Mouse (Mus musculus): ENCODE measurements at regions not wholly inside any gene's neighbourhood (a gene's known extent, or its start where the extent isn't known, plus 50 kb on each side); places are given as distances from the start of the nearest gene placed in this dataset.

DNA sequence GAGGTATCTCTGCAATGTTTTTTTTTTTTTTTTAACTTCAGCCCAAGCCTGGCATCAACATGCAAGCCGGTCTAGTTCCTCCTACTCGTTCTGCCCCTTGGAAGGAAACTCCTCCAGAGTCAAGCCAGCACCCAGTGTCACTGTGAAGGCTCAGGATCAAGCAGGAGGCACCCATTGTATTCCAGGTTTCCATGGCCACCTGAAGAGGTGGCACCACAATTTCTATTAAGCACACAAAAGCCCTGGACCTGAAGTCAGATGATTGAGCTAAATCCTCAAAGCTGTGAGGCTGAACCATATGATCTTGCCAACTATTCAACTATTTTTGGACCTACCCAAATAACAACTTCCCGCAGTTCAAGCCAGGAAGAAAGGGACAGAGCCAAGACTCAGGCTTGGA is 204.2 kb upstream of the Fam19a5 start:
- ATAC-seq (ENCODE audit: insufficient number of reproducible peaks, low FRiP score, low TSS enrichment) = no peak

DNA sequence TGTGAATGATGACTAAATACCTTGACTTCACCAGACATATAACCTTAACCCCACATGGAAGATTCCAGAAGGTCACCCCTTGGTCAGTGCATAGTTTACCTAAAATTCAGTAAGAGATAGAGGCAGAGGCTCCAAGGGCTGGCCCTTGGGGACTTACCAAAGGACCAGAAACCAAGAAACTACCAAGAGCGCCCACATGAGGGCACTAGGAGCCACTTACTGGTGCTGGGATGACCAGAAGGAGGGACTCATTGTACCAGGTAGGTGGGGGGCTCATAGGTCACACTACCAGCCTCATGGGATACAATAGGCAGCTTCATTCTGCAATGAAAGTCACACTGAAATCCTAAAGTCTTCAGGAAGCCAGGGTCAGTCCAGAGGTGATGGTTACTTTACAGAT is 201.4 kb upstream of the Fam19a5 start:
- ATAC-seq (ENCODE audit: insufficient number of reproducible peaks, low FRiP score, low TSS enrichment) = no peak

DNA sequence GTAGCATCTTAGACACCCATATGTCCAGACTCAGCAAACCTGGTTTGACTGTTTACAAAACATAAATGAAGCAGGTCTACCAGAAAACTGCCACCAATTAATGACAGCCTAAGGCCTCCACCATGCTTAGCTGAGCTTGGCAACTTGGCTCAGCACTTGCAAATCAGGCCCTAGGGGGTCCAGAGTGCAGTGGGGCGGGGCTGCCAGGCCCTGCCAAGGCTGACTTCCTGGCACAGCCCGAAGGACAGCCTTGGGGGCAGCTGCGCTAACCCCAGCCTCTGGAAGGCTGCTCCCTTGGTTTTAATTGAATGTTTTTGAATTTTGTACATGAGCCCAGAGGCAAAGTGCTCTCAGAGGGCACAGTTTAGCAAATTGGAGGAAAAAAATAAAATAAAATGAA is 198.3 kb upstream of the Fam19a5 start:
- ATAC-seq (ENCODE audit: insufficient number of reproducible peaks, low FRiP score, low TSS enrichment) = no peak

DNA sequence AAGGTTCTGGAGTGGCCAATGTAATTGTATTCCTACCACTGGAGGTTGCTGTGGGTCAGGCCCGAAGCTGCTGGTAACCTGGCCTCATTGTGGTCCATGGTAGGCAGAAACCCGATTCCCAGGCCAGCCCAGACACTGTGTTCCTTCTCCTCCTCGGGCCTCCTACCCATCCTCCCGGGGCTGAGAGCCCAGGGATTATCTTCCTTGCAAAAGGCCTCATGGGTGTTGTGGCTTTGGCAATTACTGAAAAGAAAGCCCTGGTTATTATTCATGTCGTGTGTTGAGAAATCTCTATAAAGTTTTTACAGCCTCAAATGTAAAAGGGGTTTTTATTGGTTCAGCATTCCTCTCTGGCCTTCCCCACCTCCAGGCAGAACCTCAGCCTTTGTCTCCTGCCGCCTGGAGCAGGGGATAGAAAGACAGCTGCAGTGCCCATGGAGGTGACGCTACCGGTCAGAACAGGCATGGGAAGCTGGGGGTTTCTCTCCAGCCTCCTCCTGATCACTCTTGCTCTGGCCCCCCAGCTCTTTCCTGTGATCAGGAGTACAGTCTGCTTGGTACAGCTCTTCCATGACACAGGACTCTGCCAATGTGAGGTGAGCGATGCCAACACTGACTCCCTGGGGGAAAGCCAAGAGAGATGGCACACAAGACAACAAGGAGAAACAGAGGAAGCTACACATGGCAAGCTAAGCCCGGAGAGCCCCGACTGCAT is 194.4 kb upstream of the Fam19a5 start:
- peak; percentile 38 for ATAC-seq (ENCODE audit: insufficient number of reproducible peaks, low FRiP score, low TSS enrichment)

DNA sequence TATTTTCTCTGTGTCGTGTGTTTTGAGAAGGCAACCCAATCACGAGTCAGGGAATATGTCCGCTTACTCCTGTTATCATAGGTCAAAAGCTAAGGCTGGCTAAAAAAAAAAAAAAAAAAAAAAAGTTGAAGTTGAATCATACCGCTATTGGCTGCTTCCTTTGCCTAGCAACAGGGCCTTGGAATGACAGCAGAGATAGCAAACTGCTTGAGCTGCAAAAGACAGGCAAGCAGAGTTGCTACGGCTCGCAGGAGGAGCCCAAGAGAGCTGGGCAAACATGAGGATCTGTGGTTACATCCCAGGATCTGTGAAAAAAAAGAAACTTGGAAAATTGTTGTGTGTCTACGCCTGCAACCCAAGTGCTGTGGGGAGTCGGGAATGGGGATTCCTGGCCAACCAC is 191.3 kb upstream of the Fam19a5 start:
- ATAC-seq (ENCODE audit: insufficient number of reproducible peaks, low FRiP score, low TSS enrichment) = no peak

DNA sequence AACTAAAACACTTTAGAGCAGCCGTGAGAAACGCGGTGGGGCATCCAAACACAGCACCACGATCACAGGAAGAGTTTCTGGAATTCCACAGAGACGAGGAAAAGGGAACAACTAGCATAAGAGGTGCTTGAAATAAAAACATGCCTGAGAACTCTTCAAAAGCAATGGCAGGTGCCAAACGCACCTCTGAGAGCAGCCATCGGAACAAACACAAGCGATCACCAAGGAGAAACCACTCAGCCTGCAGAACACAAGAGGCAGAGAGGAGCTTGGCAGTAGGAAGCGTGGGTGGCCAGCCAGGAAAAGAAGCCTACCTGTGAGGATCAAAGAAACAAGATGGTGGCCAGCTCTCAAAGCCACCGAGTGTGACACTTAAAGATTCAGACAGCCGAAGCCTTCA is 190.2 kb upstream of the Fam19a5 start:
- no peak for ATAC-seq (ENCODE audit: insufficient number of reproducible peaks, low FRiP score, low TSS enrichment)

DNA sequence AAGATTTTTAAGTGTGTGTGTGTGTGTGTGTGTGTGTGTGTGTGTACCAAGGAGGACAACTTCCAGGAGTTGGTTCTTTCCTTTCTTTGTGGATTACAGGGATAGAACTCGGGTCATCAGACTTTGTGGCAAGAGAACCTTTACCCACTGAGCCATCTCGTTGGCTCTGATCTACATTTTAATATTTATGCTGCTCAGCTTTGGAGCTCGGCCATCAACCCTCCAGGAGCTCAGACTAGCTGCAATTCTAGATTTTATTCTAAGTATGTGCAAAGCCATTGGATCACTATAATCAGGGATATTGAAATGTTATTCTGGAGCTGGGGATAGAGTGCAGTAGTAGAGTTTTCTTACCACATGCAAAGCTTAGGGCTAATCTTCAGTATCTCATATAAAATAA is 183.6 kb upstream of the Fam19a5 start:
- ATAC-seq (ENCODE audit: insufficient number of reproducible peaks, low FRiP score, low TSS enrichment) = no peak

DNA sequence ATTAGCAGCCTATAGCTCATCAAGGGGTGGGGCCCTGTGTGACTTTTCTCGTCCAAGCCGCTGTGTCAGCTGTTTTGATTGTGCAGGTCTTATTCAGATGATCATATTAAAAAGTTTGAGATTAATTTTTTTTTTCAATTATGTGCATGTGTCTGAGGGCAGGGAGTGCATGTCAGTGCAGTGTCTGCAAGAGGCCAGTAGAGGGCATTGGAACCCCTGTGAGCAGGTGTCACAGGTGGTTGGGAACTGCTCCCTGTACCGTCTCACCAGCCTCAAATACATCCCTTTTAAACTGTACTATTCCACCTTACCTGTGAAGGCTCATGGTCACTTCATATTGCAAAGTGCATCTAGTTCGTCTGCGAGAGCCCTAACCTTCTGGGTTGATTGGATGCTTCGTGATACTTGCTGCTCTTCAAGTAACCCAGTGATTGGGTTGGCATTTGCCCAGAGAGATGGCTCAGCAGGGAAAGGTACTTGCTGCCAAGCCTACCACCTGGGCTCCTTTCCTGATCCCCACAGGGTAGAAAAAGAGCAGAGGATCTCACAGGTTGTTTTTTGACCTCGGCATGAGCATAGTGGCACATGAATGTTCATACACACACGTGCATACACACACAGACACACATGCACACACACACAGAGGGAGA is 178.3 kb upstream of the Fam19a5 start:
- ATAC-seq (ENCODE audit: insufficient number of reproducible peaks, low FRiP score, low TSS enrichment) = no peak

DNA sequence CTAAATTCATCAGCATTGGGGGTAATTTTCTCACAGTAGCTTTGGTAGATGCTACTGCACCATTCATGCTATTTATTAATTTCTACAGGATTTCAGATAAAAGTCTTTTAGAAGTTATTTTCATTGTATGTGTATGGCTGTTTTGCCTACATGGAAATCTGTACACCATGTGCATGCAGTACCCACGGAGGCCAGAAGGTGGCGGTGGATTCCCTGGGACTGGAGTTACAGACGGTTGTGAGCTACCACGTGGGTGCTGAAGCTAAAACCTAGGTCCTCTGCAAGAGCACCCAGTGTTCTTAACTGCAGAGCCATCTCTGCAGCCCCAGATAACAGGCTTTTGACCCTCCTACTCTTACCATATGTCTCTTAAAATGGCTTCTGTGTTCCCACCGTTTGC is 176.7 kb upstream of the Fam19a5 start:
- ATAC-seq (ENCODE audit: insufficient number of reproducible peaks, low FRiP score, low TSS enrichment) = no peak

DNA sequence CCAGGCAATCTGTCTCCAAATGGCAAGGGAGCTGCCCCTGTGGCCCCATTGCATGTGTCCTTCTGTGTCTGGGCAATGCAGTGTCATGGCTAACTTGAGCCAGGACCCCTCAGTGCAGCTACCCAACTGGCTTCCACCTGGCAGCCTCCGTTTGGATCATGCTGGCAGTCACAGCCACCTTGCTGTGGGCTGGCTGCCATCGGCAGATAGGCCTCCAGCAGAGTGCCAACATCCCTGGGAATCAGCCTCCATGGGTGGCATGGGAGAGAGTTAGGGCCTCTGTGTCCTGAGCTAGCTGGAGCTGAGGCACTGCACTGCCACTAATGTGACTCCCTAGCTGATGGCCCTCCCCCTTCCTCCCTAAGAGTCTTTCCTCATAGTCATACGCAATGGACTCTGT is 174.7 kb upstream of the Fam19a5 start:
- no peak for ATAC-seq (ENCODE audit: insufficient number of reproducible peaks, low FRiP score, low TSS enrichment)

DNA sequence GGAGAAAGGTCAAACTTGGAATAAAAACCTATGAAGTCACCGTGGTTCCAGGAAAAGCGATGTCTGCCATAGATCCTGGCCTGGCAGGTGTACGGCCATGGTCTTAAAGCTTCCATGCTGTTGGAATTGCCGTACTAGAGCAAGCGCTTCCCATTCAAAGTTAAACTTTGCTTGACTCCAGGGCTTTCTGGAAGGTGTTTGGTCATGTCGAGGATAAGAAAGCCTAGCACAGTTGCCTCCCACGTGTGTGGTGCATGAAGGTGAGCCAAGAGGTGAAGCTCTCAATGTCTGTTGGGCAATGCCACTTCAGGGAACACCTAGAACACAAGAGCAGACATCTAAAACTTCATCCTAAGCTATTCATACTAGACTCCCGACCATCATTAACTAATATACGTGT is 174.3 kb upstream of the Fam19a5 start:
- no peak for ATAC-seq (ENCODE audit: insufficient number of reproducible peaks, low FRiP score, low TSS enrichment)

DNA sequence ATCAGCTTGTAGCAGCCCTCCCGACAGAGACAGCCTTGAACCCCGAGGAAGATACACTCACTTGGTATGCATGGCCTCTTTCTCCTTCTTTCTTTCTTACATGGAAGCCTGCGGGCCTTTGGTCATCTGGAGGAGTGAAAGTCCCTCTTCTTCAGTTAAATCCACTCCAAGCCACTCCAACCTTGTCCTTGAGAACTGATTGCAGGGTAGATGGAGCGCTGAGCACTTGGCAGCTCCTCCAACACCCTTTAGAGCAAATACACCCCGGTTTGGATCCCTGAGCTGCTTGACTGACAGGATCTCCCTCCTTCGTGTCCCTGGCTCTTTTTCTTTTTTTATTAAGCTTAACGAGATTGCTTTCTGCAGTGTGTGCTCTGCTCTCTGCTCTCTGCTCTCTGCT is 173.3 kb upstream of the Fam19a5 start:
- ATAC-seq (ENCODE audit: insufficient number of reproducible peaks, low FRiP score, low TSS enrichment) = no peak

DNA sequence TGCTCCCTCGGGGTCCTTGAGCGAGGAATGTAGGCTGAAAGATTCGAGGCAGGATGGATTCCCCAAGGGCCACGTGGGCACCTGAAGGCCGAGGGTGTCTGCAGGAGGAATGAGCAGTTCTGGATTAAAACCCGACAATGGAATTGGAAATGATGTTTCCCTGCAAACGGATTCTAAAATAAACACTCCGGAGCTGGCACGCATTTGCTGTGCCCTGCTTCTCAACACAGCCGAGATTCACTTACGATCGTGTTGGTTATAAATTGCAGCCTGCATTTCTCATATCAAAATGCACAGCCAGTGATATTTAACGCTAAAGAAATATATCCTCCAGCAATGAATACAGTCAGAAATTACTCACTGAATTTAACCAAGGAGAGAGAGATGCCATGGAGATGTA is 169.4 kb upstream of the Fam19a5 start:
- ATAC-seq (ENCODE audit: insufficient number of reproducible peaks, low FRiP score, low TSS enrichment) = no peak

DNA sequence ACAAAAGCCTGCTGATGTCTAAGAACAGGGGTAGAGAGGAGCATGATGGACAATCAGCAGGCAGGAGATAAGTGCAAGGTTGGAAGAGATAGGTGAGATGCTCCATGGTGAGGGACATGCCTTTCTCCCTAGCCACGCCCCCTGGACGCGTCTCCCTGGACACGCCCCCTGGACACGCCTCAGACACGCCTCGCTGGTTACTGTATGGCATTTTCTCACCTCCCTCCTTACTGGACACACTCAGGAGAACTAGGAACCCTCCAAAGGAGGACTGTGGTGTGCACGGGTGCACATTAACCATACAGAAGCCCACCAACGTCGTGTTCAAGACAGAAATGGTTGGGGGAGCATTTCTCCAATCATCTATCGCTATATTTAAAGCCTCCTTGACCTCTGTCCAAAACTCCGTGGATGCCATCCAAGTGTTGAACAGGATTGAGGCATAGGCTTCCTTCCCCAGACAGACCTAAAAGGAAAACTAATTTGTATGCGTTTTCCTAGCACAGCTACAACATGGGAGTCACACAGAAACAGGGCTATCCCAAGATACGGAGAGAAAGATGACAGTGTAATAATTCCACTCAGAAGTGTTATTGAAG is 168.4 kb upstream of the Fam19a5 start:
- ATAC-seq (ENCODE audit: insufficient number of reproducible peaks, low FRiP score, low TSS enrichment) = no peak

DNA sequence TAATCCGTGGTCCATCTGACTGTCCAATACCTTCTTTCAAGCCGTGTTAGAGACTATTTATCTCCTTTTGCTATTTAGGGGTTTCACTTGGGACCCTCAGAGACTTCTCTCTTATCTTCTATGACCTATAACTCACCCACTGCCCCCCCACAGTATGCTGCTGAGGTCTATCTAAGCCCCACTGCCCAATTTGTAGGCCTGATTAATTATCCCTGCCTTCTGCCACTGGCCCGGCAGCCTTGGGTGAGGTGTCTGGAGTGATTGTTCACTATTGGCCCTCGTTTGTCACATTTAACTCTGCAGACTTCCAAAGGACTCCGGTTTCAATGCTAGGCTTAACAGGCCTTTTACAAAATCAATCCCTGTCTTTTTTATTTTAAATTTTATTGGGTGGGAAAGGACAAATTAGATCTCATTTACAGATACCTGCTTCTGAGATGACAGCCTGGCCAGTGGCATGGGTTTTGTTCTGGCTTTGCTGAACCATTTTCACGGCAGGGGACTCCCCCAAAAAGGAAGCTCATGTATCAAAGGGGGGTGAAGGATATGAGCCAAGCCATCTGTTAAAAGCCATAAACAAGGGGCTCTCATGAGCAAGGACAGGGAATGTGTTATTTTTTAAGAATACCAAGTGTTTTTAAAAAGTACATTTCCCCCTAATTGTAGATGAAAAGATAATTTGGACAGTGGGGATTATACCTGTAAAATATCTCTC is 160.4 kb upstream of the Fam19a5 start:
- ATAC-seq (ENCODE audit: insufficient number of reproducible peaks, low FRiP score, low TSS enrichment) = no peak

DNA sequence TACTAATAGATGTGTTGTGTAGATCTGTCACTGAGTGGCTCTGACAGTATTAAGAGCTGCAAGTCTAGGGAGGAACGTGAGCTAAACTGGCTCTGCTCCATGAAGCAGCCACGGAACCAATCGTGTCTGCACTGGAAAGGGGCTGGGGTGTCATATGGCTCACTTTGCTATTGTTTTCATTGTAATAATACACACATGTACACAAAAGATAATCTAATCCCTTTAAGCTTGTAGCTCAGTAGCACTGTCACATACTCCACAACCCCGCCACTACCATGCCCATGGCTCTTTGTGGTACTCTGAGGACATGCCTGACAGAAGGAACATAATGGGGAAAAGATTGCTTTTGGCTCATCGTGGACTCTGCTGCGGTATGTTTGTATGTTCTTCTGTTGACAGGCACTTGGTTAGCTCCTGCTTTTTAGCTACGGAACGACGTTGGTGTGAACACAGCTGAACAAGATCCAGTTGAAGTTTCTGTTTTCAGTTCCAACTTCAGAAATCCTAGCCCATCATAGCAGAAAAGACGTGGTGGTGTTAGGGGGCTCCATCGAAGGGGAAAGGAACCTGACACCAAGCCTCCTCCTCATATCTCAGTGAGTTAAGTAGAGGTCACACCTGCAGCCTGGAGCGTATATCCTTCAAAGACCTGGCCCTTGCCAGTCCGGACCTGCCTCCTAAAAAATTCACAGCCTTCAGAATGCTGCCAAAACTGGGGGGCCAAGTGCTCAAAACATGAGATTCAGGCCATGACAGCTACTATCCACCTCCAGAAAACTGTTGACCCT is 159.6 kb upstream of the Fam19a5 start:
- ATAC-seq (ENCODE audit: insufficient number of reproducible peaks, low FRiP score, low TSS enrichment) = no peak

DNA sequence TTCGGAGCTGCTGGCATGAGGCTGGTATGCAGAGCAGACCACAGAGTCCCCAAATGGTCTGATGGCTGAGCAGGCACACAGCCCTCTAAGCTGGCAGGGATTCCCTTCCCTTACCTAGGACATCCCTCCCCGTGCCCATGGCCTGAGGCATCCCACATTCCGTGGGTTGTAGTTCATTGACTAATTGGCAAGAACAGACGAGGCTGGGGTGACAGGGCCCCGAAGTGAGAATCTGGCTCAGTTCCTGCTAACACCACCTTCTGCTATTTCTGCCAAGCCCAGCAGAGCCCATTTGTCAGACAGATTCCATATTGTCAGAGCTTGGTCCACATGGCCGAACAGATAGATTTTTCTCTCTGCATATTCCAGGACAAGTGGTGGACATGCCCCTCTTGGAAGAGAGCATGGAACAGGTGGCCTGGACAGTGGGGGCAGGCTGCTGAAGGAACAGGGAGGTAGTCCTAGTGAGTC is 157.6 kb upstream of the Fam19a5 start:
- peak; percentile 89 for ATAC-seq (ENCODE audit: insufficient number of reproducible peaks, low FRiP score, low TSS enrichment)

DNA sequence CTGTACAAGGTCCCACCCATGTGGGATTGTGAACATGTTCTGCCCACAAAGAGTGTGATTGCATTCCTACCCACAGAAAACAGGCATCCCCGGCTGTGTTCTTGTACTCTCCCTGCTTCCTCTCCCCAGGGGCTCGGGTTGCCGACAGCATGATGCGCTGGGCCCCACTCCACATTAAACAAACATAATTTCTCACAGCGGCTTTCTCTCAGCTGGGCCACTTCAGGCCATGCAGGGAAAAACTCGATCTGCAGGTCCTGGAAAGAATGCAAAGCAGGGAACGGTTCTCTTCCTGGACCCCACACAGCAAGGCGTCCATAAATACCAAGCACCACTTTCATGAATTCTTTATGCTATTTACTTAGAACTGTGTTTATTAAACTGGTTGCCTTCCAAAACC is 152.7 kb upstream of the Fam19a5 start:
- no peak for ATAC-seq (ENCODE audit: insufficient number of reproducible peaks, low FRiP score, low TSS enrichment)

DNA sequence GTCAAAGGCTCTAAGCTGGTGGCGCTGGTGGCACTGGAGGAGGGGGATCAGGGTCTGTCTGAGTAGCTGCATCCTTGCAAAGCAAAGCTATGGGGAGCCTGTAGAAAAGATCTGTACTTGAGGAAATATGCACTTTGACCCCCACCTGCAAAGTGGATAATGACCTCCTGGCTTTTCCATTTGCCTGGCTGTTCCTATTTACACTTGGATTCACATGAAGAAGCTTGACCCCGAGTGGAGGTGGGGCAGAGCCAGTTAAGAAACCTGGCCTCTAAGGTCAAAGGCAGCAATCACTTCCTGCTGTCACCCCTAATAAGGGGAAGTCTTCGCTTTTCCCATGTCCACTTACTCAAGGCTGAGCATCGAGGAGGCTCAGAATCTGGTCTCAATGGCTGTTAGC is 145.7 kb upstream of the Fam19a5 start:
- ATAC-seq (ENCODE audit: insufficient number of reproducible peaks, low FRiP score, low TSS enrichment) = no peak

DNA sequence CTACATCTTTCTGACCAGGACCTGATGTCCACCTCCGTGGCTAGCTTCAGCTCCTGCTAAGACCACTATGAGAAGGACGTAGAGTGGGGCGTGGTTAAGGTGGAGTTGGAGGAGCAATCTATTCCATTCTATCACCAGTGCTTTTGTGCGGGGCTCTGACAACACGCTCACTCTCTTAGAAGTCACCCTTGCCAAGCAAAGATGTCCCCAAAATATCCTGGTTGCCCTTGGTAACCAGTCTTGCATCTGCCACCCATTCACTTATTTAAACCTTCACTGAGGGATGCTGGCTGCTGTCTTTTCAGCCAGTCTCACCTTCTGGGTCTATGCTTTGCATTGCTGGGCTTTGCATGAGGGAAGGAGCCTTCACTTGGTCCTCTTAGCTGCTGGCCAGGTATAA is 138.4 kb upstream of the Fam19a5 start:
- ATAC-seq (ENCODE audit: insufficient number of reproducible peaks, low FRiP score, low TSS enrichment) = no peak
